Mouse (Mus musculus): ENCODE measurements around the gene Ptcd2.
"Not testable (repeated sequence)": the region's sequence is repeated elsewhere in the genome, so short reads cannot be mapped to it uniquely, and the experiment has no call there.

The Ptcd2 gene

DNA sequence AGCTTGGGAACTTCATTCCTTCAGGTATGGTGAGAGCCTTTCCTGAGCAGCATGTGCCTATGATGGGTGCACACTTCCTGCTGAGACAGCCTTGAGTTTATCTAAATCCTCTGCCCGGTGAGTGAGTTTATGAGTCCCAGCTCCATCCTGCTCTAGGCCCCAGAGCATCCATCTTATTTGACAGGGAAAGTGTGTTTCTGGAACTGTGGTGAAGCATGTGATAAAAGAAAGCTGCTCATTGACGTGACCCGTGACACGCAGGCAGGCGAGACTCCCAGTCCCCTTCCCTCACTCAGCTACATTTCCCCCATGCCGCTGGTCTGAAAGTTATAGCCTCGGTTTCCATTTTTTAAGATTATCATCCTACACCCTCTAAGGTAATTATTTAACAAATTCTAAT, 11.4 kb upstream of the Ptcd2 start:
- no peak for DNase-seq

DNA sequence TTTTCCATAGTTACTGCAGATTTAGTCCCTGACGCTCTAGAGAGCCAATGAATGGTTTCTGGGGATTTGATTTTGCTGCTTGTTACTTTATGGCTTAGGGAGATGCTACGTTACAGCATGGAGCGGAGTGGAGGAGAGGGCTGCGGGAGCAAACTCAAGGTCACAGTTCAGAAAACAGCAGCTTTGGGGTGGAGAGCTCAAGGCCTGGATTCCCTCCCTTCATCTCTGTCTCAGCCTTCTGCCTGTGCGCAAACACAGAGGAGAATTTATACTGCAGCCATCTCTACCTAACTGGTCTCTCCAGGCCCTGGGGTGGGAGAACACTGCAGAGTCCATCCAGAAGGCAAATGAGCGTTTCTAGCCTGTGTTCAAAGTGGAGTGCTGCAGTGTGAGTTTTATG, 10.6 kb upstream of the Ptcd2 start:
- no peak for DNase-seq

DNA sequence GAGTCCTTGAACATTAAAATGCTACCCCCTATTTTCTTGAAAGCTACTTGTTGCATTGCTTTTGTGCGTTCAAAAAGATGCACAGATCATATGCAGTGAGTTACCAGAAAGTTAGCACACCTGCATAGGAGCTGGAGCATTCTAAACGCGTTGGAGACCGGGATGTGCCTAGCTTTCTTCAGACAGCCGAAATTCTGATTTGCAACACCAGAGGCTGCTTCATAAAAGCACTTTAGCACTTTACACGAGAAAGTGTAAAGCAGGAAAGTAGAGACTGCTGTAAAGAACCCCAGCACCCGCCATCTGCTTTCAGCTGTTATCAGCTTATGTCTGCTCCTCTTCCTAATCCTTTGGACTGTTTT, 9.0 kb upstream of the Ptcd2 start:
- no peak for DNase-seq

DNA sequence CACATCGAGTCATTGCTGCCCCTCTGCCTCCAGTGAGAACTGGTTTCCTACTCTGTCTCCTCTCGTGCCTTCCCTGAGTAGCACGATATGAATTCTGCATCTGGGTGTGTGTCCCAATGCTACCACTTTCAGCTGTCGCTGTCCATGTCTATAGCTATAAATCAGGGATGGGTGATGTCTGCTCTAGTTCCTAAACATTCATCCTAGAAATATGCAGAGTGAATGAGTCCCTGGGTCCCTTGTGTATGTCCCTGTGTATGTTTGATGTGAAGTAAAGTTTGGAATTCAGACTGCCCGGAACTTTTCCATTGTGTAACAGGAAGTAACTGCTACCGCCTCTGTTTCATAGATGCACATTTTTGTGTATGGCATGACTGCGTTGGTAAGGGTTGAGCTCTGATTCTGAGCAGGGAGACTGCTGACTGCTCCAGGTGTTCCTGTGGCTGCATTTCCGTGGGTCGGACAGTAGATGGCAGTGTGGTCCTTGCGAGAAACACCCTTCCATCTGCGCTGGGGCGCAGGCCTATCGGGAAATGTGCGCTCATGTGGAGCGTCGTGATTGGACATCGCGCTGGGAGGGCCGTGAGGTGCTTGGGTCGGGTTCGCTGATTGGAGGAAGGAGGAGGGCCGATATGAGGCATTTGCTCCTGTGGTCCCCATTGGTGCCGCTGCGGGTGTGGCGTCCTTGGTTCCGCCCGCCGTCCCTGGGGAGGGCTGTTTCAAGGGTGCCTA, 8.4 kb upstream of the Ptcd2 start:
- DNase-seq: peak; percentile 92 to 93

DNA sequence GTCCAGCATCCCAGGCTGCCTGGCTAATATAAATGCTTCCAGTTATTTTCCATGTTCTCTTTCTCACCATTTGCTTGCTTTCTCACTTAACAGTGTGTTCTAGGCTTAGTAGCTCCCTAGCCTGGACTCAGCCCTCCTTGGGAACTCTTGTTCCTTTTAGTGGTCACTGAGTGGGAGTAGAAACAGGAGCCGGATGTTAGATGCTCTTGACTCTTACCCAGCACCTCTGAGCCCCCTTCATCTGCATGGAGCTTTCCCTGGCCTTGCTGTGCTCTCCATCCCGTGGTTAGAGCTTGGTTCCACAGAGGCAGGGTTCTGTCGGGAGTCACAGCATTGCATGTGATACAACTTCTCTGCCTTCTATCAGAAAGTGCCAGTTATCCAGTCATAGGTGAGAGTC, 7.1 kb upstream of the Ptcd2 start:
- no peak for DNase-seq

DNA sequence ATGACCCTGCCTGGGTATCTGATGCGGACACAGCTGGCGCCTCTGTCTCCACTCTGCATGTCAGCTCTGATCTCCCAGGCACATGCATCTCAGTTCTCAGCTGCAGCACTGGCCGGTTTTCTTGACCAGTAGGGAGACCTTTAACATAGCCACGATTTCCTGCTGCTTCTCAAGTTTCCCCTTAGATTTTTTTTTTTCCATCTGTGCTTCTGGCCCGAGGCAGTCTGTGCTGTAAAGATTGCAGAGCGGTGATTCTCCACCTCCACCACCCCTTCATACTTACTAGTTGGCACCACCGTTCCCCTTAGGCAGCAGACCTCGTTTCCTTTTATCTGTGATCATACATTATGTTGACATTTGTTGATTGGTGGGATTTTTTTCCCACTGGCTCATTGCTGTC, 6.7 kb upstream of the Ptcd2 start:
- no peak for DNase-seq

DNA sequence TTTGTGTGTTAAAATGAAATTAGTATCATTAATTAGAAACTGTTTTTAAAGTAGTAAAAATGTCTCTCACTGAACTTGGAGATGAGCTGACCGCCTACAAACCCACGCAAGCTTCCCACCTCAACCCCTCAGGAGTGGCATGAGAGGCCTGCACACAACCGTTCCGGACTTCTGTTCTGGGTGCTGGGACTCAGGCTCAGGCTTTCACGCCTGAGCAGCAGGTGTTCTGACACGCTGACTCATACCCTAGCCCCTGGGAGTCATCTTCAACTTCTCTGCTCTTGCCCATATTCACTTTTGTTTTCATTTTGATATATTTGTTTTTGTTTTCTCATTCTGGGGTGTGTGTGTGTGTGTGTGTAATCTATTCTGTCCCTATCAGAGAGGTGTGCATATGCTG, 5.5 kb upstream of the Ptcd2 start:
- DNase-seq: no peak

DNA sequence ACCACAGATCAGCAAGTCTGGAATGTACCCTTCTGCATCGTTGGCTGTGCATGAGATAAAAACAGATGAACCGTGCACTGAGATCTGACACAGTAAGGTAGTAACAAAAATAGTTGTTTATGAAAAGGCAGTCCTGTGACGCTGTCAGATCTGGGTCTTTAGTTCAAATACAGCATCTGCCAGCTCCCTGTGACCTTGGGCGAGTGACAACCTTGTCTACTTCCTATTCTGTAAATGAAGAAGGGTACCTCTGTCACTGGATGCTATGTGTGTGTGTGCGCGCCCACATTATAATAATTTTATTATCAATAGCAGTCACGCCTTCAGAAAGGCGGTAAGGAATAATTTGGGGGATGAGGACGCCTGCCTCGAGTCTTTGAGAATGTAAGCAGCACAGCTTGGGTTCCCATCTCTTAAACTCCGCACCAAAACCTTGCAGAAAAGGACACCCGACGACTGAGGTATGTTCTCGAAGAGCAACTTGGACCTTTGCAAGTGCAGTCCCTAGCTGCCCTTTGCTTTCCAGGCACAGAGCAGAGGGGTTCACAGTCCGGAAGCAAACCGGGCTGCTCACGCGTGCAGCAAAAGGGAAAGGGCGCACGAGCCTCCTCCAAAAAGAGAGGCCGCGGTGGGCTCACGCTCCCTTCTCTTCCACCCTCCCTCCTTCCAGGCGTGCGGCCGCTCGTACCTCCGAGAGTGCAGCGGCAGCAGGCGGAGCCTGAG, 468 bp downstream of the Ptcd2 start:
- no peak for DNase-seq

DNA sequence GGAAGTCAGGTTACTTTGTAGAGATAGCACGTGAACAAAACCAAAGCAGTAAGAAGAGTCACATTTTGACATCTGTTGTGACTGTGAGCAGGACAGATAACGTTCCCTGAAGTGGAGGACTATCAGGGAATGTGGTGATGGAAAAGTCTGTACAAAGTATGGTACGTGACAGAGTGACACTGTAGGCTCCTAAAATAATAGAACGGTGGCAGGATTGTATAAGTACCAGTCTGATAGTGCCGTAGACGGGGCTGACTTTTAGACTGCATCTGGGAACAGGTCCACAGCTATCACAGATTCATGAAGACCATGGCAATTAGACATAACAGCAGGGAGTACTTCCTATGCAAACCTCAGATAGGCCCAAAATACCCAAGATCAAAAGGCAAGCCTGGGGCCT, 3.0 kb downstream of the Ptcd2 start:
- no peak for DNase-seq

DNA sequence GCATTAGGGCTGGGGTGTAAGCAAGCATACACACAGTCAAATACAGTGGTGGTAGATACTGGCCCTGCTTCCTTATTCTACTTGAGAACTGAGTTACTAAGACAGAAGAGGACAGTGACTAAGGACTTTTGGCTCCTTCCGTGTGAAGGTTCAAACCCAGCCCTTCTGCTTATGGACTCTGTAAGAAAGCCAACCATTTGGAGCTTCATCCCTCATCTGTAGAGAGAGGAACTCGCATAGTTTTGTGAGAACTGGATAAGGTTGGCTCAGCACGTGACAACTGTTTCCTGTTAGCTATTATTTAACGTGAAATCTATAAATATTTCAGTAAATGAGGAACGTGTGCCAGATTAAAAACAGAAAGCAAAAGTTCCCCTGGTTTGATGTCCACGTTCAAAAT, 7.0 kb downstream of the Ptcd2 start:
- DNase-seq: no peak

DNA sequence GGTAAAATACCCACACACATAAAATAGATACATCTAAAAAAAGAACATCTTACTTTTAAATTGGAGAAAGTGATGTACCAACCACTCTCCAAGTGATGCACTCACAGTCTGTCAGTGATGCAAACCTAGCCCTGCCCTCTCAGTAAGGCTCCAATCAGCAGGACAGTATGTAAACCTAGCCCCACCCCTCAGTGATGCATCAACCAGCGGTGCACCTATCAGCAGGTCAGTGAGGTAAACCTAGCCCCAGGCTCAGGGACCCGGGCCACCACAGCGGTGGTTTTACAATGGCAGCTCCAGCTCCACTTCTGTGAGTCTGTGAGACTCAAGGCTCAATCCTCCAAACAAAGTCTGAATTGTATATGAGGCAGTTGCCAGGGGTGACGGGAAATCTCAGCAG, 13.2 kb downstream of the Ptcd2 start:
- no peak for DNase-seq

DNA sequence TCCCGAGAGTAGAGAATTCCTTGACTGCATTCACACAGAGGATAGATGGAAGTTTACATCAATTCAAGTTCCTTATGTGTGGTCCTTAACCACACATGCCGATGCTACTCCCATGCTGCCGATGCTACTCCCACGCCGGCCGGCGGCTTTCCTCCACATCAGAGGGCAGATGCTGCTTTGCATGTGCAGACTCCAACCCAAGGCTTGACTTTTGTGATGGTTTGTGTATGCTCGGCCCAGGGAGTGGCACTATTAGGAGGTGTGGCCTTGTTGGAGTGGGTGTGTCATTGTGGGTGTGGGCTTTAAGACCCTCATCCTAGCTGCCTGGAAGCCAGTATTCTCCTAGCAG, 20.2 kb downstream of the Ptcd2 start:
- not testable (repeated sequence) for DNase-seq

DNA sequence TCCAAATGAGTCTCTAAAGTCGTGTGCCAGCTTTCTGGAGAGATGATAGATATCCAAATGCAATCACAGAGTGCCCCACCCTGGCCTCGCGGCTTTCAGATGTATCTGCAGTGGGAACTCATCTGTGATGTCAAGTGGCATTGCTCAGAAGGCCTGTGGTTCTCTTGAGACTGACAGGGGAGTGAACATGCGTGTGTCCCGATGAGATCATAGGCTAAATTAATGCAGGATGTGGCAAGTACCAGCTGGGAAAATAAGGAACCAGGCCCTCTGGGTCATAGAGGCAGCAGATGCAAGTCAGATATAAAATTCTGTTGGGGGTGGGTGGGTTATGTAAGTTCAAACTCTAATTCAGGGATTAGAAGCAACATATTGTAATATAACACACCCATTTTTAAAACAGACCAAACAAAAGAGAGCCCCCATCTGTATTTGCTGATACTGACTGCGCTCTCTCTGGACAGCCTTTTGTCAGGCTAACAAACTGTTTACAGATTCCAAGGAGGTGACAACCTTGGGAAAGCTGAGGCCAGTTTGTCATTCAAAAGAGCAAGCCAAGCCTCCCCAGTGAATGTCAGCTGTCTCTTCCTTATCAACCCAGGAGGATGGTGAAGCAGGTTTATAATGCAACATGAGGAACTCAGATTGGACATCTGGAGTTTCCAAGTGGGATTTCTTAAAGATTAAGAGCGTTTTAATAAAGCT, 20.7 kb downstream of the Ptcd2 start:
- no peak for DNase-seq

DNA sequence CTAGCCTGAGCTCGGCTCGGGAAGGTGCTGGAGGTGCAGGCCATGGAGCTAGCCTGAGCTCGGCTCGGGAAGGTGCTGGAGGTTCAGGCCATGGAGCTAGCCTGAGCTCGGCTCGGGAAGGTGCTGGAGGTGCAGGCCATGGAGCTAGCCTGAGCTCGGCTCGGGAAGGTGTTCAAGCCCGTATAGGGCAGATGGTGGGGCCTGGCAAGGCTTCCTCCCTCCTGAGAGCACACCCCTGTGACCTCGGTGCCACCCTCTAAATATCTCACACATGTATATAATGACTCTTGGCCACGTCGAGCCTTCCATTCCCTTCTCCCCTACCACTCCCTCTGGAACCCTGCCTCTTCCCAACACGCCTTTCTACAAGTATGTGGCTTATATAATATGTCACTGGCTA, 21.6 kb downstream of the Ptcd2 start:
- DNase-seq: not testable (repeated sequence)

DNA sequence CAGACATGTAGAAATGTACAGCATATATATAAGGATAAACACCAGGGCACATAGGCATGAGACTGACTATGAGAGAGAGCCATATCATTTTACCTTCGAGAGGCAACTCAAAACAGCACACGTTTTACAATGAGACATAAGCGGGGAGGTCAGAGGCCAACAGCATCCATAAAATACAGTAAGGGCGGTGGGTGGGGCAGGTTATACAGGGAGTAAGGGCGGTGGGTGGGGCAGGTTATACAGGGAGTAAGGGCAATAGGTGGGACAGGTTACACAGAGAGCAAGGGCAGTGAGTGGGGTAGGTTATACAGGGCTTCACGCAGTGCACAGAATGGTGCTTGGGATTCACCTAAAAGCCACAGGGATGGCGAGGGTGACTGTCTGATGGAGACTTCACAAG, 24.1 kb downstream of the Ptcd2 start:
- DNase-seq: no peak

DNA sequence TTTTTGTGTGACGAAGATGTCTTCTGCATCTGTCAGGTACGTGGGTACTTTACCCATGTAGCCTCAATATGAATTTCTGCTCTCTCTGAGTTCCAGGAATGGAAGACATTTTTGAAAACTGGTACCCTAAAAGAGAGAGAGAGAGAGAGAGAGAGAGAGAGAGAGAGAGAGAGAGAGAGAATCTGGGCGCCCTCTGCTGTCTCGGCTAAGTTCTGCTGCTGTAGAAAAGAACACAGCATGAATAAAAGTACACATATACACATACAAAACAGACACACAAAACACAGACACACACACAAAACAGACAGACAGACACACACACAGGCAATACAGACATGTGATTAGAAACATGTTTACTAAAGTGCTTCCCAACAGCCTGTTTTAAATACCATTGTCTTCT, 27.4 kb downstream of the Ptcd2 start:
- DNase-seq: peak; percentile 30 to 46

DNA sequence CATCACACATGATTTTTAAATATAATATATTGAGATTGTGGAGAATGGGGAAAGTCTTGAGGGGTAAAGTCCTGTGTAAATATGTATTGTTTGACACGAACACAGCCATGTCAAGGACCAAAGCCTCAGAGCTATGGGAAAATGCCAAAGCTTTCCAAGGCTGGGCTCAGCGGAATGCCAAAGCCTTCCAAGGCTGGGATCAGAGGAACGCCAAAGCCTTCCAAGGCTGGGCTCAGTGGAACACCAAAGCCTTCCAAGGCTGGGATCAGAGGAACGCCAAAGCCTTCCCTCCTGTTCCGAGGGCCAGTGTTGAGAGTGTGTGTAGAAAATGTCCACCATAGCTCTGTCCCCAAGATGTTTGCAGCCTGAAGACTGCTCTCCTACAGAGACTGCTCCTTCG, 28.1 kb downstream of the Ptcd2 start:
- no peak for DNase-seq

DNA sequence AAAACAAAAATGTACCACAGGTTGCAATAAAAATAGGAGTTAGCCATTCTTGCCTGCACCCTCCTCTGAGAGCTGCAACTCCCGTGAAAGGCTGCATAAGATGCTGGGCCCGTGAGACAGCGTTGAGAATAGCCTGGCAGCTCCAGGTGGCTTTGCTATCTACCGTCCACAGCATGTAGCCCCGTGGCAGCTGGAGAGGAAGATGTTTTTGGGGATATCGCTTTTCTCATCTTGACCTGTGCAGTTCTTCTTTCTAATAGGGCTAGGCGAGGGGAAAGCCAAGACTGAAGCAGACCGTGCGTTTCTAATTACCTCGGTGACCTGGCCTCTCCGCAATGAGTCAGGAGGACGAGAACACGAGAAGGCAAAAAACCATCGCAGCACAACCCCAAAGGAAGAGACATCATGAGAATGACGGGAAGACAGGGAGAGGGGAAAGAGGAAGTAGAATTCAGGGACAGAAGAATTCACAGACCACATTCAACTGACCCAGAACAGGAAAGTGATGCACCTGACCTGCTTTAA, 29.8 kb downstream of the Ptcd2 start:
- no peak for DNase-seq

DNA sequence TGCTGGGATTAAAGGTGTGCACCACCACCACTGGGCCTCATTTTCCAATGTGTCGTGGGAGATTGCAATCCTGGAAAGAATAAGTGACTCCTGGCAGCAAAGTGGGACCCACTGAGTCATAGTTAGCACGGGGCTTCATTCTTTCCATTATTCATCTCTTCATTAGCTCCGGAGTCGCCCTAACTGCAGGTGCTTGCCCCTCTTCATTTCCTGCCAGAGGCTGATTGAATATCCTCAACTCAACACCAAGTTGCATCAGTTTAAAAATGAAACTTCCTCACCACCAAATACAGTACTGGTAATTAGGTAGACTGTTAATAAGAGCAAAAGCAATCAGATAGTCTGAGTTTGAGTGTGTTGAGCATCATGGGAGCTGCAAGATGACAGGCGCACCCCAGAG, 30.4 kb downstream of the Ptcd2 start:
- no peak for DNase-seq

DNA sequence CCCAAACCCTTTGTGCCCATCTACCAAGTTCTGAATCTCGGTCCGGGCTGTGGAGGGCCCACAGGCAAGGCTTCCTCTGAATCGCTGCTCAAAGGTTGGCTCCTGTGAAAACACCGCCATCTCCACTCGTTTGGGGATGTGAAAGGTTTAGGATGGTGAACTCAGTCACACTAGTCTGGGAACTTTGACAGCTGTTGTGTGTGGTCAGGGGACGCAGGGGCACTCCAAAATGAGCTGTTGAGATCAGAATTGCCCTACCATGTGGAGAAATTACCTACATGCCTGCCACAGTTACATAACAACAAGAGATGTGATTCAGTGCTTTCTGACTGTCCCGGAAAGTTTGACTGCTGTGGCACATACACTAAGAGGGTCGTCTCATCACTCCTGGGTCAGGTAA, 36.1 kb downstream of the Ptcd2 start:
- DNase-seq: no peak

DNA sequence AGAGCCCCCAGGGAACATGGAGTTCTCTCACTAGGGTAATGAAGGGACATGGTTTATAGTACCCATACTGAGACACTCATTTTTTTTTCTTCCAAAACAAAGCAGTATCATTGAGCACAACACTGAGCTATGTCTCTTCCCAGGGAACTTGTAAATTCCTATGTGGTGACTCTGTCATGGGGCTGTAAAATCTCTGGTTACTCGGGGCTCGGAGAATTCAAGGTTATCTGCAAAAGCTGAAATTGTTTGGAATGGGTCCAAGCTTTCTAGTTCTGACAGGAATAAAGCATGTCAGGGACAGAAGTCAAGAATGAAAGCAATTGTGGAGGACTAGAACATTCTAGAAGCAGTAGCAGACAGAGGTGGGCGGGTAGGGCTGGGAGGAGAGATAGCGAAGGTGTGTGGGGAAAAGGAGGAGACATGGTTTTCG, 36.6 kb downstream of the Ptcd2 start:
- DNase-seq: no peak

DNA sequence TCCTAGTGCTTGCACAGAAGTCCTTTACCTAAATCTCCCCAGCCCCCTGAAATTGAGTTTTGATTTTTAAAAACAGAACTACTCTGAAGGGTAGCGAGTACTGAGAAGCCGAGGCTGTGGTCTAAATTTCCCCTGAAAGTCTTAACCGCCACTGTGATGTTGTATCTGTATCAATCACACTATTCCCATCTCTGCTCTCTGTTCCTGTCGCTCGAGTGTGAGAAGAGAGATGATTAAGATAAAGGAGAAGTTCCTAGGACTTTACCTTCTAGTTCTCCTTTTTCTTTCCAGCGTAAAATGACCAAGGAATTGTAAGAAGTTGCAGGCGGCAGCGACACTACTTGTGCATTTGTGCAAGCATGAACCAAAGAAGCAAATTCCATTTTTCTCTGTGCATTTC, 38.3 kb downstream of the Ptcd2 start:
- DNase-seq: no peak

DNA sequence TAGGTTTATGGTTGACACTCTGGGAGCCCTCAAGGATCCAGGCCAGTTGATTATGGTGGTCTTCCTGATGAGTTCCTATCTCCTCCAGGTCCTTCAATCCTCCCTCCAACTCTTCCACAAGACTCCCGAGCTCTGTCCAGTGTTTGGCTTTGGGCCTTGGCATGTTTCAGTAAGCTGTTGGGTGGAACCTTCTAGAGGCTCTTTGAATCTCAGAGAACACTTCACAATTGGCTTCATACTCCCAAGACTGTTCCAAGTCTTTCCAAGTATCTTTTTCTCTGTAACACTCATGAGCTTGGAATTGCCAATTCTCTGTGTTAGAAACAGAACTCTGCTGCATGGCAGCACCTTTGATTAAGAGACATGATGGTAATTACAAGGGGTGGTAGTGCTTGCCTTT, 39.3 kb downstream of the Ptcd2 start:
- no peak for DNase-seq

DNA sequence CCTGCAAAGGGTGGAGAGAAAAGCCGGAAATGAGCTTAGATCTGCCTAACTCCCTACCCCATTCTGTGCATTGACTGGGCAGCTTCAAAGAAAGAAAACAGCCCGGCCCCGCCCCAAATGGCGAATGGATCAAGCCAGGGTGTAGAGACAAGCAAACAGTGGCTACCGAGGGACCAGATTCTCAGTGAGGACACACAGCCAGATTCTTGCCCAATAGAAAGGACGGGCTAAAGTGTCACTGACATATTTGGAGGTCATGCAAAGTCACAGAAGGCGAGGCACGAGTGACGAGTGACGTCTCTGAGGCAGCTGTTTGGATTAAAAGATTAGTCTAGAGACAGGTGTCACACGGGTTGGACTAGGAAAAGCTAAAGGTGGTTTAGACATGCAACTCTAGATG, 40.1 kb downstream of the Ptcd2 start:
- no peak for DNase-seq

Data from cerebellum, postnatal 36 days (tissue).